Mouse (Mus musculus) limb, embryonic 14.5 days (tissue): ENCODE measurements around the gene Pard3b. TPM values are rescaled to one million over a fixed set of nuclear protein-coding genes. Genes with fewer than 3 reads are reported as not detected.

Experiments used
- ATAC-seq: fragments of 200-750 bp; cut with Nextera tagmentation; 2 replicates; pipeline ENCODE4 v1.8.0; 2017; ENCODE audit warnings: low read depth, moderate number of reproducible peaks, moderate TSS enrichment; ENCODE audit not compliant: low FRiP score
- DNase-seq: peaks from one replicate; pipeline ENCODE4 v3.0.0-alpha.2; 2015; ENCODE audit warnings: low spot score
- H3K27ac ChIP-seq: fragments of 300-500 bp; sonication (generic); replicated peaks from 2 replicates; pipeline ENCODE4 v1.5.1; 2014; ENCODE audit warnings: low read depth, mild to moderate bottlenecking, low read length, moderate library complexity, mixed read lengths
- H3K27me3 ChIP-seq: fragments of 300-500 bp; sonication (generic); 2 replicates; pipeline ENCODE4 v1.6.1; 2014; ENCODE audit warnings: low read length, mixed read lengths; ENCODE audit not compliant: control insufficient read depth, insufficient read depth
- H3K36me3 ChIP-seq: fragments of 300-500 bp; sonication (generic); 2 replicates; pipeline ENCODE4 v1.6.1; 2014; ENCODE audit warnings: mild to moderate bottlenecking, low read length, moderate library complexity, mixed read lengths; ENCODE audit not compliant: control insufficient read depth, insufficient read depth
- H3K4me1 ChIP-seq: fragments of 300-500 bp; sonication (generic); 2 replicates; pipeline ENCODE4 v1.6.1; 2014; ENCODE audit warnings: antibody characterized with exemption, low read length, mixed read lengths; ENCODE audit not compliant: control insufficient read depth, insufficient read depth
- H3K4me2 ChIP-seq: fragments of 300-500 bp; sonication (generic); replicated peaks from 2 replicates; pipeline ENCODE4 v1.6.1; 2014; ENCODE audit warnings: low read depth, mild to moderate bottlenecking, low read length, moderate library complexity; ENCODE audit not compliant: severe bottlenecking
- H3K4me3 ChIP-seq: fragments of 300-500 bp; sonication (generic); replicated peaks from 2 replicates; pipeline ENCODE4 v1.5.1; 2014; ENCODE audit warnings: low read length
- H3K9ac ChIP-seq: fragments of 300-500 bp; sonication (generic); 2 replicates; pipeline ENCODE4 v1.6.1; 2014; ENCODE audit warnings: mild to moderate bottlenecking, low read depth, low read length, moderate library complexity; ENCODE audit not compliant: severe bottlenecking
- H3K9me3 ChIP-seq: fragments of 300-500 bp; sonication (generic); 2 replicates; pipeline ENCODE4 v1.6.1; 2016; ENCODE audit warnings: low read length; ENCODE audit not compliant: control insufficient read depth
- POLR2A ChIP-seq: fragments of 200-500 bp; IDR thresholded peaks from 2 replicates; pipeline ENCODE4 v1.8.0; 2012; ENCODE audit warnings: inconsistent platforms, mild to moderate bottlenecking, moderate library complexity, borderline replicate concordance; ENCODE audit not compliant: insufficient read depth, insufficient read length; ENCODE audit errors: extremely low read depth
- WGBS: fragments of 180-500 bp; shearing (Covaris S2); extraction: QIAGEN DNeasy Blood & Tissue Kit; methylation state at CpG from one replicate; pipeline ENCODE4 v1.1.7; 2014; 5-methylcytosine and 5-hydroxymethylcytosine counted together
- polyA plus RNA-seq, 2 experiments: library from polyadenylated mRNA; depleted of rRNA in 1 of 2; stranded (reverse) in 1 of 2; unstranded in 1 of 2; fragments of >200 nt; fragmentation: Nextera tagmentation in 1 of 2; extraction: Ambion mirVana in 1 of 2; gene quantifications; 2 replicates each; pipeline versions ENCODE4 v1.2.1 to v1.2.3; 2012 to 2014

The Pard3b gene
- polyA plus RNA-seq, 2 experiments, result 5.3 to 21.0 TPM

DNA sequence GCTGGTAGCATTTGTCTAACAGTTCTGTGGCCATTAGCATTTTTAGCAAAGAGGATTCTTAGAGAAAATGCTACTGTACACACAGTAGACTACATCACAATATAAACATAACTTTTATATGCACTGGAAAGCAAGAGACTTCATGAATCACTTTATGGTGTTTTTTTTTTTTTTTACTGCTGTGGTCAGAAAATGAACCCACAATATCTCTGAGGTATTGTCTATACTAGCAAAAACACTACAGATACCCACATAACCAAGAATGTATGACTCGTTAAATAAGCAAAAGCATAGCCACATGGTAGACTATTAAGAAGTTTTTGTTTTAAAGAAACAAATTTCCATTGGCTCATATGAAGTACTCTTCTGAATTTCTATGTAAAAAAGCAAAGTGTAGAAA is 827.9 kb downstream of the Pard3b start:
- ATAC-seq (no peak), DNase-seq (no peak)
- TF ChIP-seq POLR2A, result no peak
- 64% methylated on average over 1 of the region's 1 CpGs for WGBS
- Histone ChIP-seq H3K27me3 (no peaks in the 10 kb centered on the region), H3K27ac (no peak overlapping the region), H3K4me2 (no peak overlapping the region), H3K36me3 (no peaks in the 10 kb centered on the region), H3K9ac (no peak overlapping the region), H3K9me3 (no peaks in the 10 kb centered on the region), H3K4me3 (no peak overlapping the region), H3K4me1 (0 out of 2 replicates have a peak, but pooled peaks cover 4% of the 10 kb centered on the region)

DNA sequence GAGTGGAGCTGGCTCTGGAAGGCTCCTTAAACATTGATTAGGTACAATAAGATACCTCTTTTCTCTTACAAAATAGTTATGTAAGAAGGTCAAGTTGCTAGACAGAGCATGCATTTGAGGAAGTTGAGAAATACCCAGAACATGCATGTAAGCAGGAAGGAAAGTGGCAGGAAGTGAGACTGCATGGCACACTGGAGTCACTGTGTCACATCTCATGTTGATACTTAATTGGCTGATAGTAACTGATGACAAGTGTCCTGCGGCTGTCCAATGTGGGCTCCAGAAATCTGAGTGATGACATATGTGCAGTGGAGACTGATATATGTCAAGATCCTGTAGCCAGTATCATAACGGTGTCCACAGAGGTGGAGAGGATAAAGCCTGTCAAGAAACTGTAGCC is 844.4 kb downstream of the Pard3b start:
- no peak overlapping the region for H3K9ac ChIP-seq
- H3K36me3 ChIP-seq, result no peaks in the 10 kb centered on the region
- ATAC-seq, result no peak
- 78% methylated on average over 2 of the region's 2 CpGs for WGBS
- H3K4me2 ChIP-seq, result no peak overlapping the region
- no peak for TF ChIP-seq POLR2A
- no peak overlapping the region for H3K27ac ChIP-seq
- H3K4me3 ChIP-seq, result no peak overlapping the region
- H3K9me3 ChIP-seq, result no peaks in the 10 kb centered on the region
- no peaks in the 10 kb centered on the region for H3K4me1 ChIP-seq
- DNase-seq, result no peak
- H3K27me3 ChIP-seq, result no peaks in the 10 kb centered on the region

DNA sequence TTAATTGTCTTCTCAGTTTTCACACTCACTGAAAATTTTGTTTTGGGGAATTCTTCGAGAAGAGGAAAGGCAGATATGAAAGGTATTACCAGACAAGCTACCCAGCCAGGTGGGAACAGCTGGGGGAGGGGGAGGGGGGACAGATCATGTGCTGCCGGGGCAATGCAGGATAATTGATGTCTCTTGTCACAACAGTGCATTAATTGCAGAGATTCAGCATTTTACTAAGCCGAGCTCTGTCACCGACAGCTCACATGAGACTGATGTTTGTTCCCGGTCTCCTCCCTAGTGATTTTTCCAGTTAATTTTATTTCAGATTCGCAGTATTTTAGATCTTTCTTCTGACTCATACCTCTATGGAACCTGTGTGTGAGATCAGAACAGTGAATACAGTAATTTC is 850.2 kb downstream of the Pard3b start:
- no peak for ATAC-seq

DNA sequence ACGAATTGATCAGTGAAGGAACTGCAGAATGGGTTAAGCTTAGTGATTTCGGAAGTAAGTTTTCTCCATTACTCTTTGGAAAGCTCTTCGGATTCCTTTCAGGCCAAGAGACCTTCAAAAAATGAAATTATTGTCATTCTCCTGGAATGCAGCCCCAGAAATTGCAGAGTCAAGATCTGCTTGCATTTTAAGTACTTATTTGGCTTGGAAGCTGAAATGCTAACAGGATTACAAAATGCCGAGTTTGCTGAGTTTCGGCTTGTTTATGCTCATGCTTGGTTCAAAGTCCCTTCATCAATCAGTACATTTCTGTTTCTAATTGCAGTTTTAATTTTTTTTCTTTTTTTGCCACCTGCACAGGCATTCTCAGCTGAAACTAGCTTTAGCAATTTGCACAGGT is 860.5 kb downstream of the Pard3b start:
- WGBS, result 86% methylated on average over 5 of the region's 5 CpGs
- Histone ChIP-seq H3K27me3 (no peaks in the 10 kb centered on the region), H3K4me2 (no peak overlapping the region), H3K9ac (no peak overlapping the region), H3K4me3 (no peak overlapping the region), H3K27ac (no peak overlapping the region), H3K9me3 (no peaks in the 10 kb centered on the region), H3K36me3 (no peaks in the 10 kb centered on the region), H3K4me1 (0 out of 2 replicates have a peak, but pooled peaks cover 2% of the 10 kb centered on the region)
- DNase-seq, result no peak
- no peak for ATAC-seq
- TF ChIP-seq POLR2A, result no peak

More for the DNA sequence above, 850.2 kb downstream of the Pard3b start:
- no peak for DNase-seq
- Histone ChIP-seq H3K4me2 (no peak overlapping the region), H3K27ac (no peak overlapping the region), H3K27me3 (no peaks in the 10 kb centered on the region), H3K36me3 (no peaks in the 10 kb centered on the region), H3K4me1 (no peaks in the 10 kb centered on the region), H3K9ac (no peak overlapping the region), H3K9me3 (no peaks in the 10 kb centered on the region), H3K4me3 (no peak overlapping the region)
- TF ChIP-seq POLR2A, result no peak
- WGBS, result 72% methylated on average over 6 of the region's 6 CpGs

DNA sequence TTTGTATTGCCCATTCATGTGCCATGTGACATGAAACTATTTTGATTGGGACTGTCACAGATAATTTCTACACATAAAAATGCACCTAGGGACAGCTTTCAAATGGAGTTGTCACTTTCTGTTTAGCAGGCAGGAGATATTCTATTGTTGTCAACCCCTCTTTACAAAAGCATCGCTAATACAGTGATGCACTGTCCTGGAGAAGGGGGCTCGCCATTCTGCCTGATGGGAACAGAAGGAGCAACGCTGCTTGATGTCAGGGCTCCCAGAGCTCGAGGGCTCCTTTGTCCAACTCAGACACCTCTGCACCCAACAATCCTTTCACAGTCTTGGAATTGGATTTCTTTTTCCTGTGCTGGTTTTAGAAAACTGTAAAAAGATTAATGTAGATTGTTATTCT is 871.9 kb downstream of the Pard3b start:
- H3K36me3 ChIP-seq, result no peaks in the 10 kb centered on the region
- no peak for DNase-seq
- WGBS, result 90% methylated on average over 4 of the region's 4 CpGs
- H3K4me2 ChIP-seq, result no peak overlapping the region
- no peak overlapping the region for H3K27ac ChIP-seq
- 0 out of 2 replicates have a peak, but pooled peaks cover 3% of the 10 kb centered on the region for H3K4me1 ChIP-seq
- TF ChIP-seq POLR2A, result no peak
- no peak overlapping the region for H3K4me3 ChIP-seq
- H3K9me3 ChIP-seq, result no peaks in the 10 kb centered on the region
- H3K27me3 ChIP-seq, result no peaks in the 10 kb centered on the region
- no peak for ATAC-seq
- no peak overlapping the region for H3K9ac ChIP-seq

DNA sequence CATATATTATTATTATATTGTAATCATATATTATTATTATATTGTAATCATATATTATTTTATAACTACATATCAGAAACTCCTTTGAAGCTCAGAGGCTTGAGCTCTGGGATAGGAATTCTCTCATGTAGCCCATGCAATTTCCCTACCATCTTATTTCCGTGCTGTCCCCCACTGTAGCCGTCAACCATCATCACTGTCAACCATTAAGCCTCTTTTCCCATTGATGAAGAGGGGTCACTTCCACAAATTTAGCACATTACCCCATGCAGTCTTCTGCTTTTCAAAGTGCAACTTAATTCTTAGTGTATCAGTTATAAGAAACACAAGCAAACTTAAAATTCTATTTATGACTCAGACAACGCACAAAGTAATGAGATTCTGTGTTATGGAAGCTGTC is 873.1 kb downstream of the Pard3b start:
- H3K36me3 ChIP-seq, result no peaks in the 10 kb centered on the region
- ATAC-seq (no peak), DNase-seq (no peak)
- no peaks in the 10 kb centered on the region for H3K9me3 ChIP-seq
- TF ChIP-seq POLR2A, result no peak
- no peak overlapping the region for H3K9ac ChIP-seq
- no peak overlapping the region for H3K4me3 ChIP-seq
- H3K4me1 ChIP-seq, result 0 out of 2 replicates have a peak, but pooled peaks cover 3% of the 10 kb centered on the region
- no peak overlapping the region for H3K4me2 ChIP-seq
- no peaks in the 10 kb centered on the region for H3K27me3 ChIP-seq
- 92% methylated on average over 3 of the region's 3 CpGs for WGBS
- H3K27ac ChIP-seq, result no peak overlapping the region
